Mouse (Mus musculus) spleen, embryonic (tissue): ENCODE results near the gene Bex6.

Experiments used
- CTCF ChIA-PET: fragments of 350-600 bp; sonication (Branson Sonifier 250); formaldehyde crosslinking; loops from one replicate; lab custom pipeline; 2022; lab: Charles Lee

Bex6 gene

GRCm38 (mm10) chr16:32179333-32179901 is at the start of gene Bex6:
Bex6 (plus strand) TSS chr16:32179823.
- CTCF ChIA-PET, result interaction anchor here (0.6 to 1.8 kb wide), 2 partner anchors 13 to 1726 kb away, joined by 3 to 14 read pairs; no protein-coding TSS in a partner anchor

- CTCF ChIA-PET, result interaction anchor here (0.7 kb wide), 1 partner anchor 38 kb away, joined by 3 read pairs; no protein-coding TSS in a partner anchor
Measured at GRCm38 (mm10) chr16:32130190-32130826, 49.3 kb upstream of the Bex6 start.

- CTCF ChIA-PET, result no interaction called here
Measured at GRCm38 (mm10) chr16:32133148-32133547, 46.5 kb upstream of the Bex6 start.

- CTCF ChIA-PET, result no interaction called here
Measured at GRCm38 (mm10) chr16:32135842-32136357, 43.7 kb upstream of the Bex6 start.

- CTCF ChIA-PET, result no interaction called here
Measured at GRCm38 (mm10) chr16:32138954-32139353, 40.7 kb upstream of the Bex6 start.

- CTCF ChIA-PET, result interaction anchor here (0.6 kb wide), 1 partner anchor 28 kb away, joined by 3 read pairs; no protein-coding TSS in a partner anchor
Measured at GRCm38 (mm10) chr16:32143766-32144165, 35.9 kb upstream of the Bex6 start.

- CTCF ChIA-PET, result no interaction called here
Measured at GRCm38 (mm10) chr16:32144592-32144991, 35.0 kb upstream of the Bex6 start.

GRCm38 (mm10) chr16:32147589-32148207 is 31.9 kb upstream of the Bex6 start:
- CTCF ChIA-PET, result interaction anchor here (0.7 to 1.3 kb wide), 2 partner anchors 19 to 21 kb away, joined by 3 read pairs; no protein-coding TSS in a partner anchor

GRCm38 (mm10) chr16:32153976-32154375 is 25.6 kb upstream of the Bex6 start:
- CTCF ChIA-PET, result interaction anchor here (1.0 kb wide), 1 partner anchor 24 kb away, joined by 3 read pairs; no protein-coding TSS in a partner anchor

GRCm38 (mm10) chr16:32154437-32154836 is 25.2 kb upstream of the Bex6 start:
- CTCF ChIA-PET, result interaction anchor here (1.0 kb wide), 1 partner anchor 11 kb away, joined by 3 read pairs; the partner anchor contains the start of gene Nrros

GRCm38 (mm10) chr16:32156719-32157118 is 22.9 kb upstream of the Bex6 start:
- CTCF ChIA-PET, result interaction anchor here (0.6 kb wide), 1 partner anchor 16 kb away, joined by 3 read pairs; no protein-coding TSS in a partner anchor

GRCm38 (mm10) chr16:32157369-32157768 is 22.3 kb upstream of the Bex6 start:
- CTCF ChIA-PET, result interaction anchor here (0.7 kb wide), 1 partner anchor 20 kb away, joined by 4 read pairs; no protein-coding TSS in a partner anchor

GRCm38 (mm10) chr16:32158966-32159365 is 20.7 kb upstream of the Bex6 start:
- CTCF ChIA-PET, result no interaction called here

- CTCF ChIA-PET, result interaction anchor here (0.6 kb wide), 1 partner anchor 270 kb away, joined by 9 read pairs; the partner anchor contains the start of gene Pcyt1a
Measured at GRCm38 (mm10) chr16:32160742-32161323, 18.8 kb upstream of the Bex6 start.

GRCm38 (mm10) chr16:32163392-32163791 is 16.2 kb upstream of the Bex6 start:
- CTCF ChIA-PET, result interaction anchor here (0.6 kb wide), 1 partner anchor 11 kb away, joined by 6 read pairs; no protein-coding TSS in a partner anchor

GRCm38 (mm10) chr16:32163891-32164290 is 15.7 kb upstream of the Bex6 start:
- CTCF ChIA-PET, result interaction anchor here (0.6 to 0.8 kb wide), 3 partner anchors 11 to 101 kb away, joined by 3 to 6 read pairs (median 4); no protein-coding TSS in a partner anchor

GRCm38 (mm10) chr16:32164396-32165027 is 15.1 kb upstream of the Bex6 start:
- CTCF ChIA-PET, result interaction anchor here (0.7 to 1.1 kb wide), 4 partner anchors 9 to 102 kb away, joined by 3 to 9 read pairs (median 4); no protein-coding TSS in a partner anchor

- CTCF ChIA-PET, result interaction anchor here (1.1 kb wide), 2 partner anchors 10 to 37 kb away, joined by 3 to 9 read pairs; no protein-coding TSS in a partner anchor
Measured at GRCm38 (mm10) chr16:32165281-32165821, 14.3 kb upstream of the Bex6 start, which contains the start of gene Nrros. Nrros (minus strand) TSS chr16:32165594.

GRCm38 (mm10) chr16:32167819-32168545 is 11.6 kb upstream of the Bex6 start:
- CTCF ChIA-PET, result interaction anchor here (0.5 to 0.7 kb wide), 3 partner anchors 38 to 51 kb away, joined by 3 to 9 read pairs (median 3); no protein-coding TSS in a partner anchor
